Mouse (Mus musculus) kidney, adult 8-10 months (tissue): ENCODE data around the gene Fam19a2.

ENCODE experiments used
- DNase-seq, 2 experiments: peaks; one replicate each; pipeline ENCODE4 v3.0.0; 2022

Gene Fam19a2

DNA sequence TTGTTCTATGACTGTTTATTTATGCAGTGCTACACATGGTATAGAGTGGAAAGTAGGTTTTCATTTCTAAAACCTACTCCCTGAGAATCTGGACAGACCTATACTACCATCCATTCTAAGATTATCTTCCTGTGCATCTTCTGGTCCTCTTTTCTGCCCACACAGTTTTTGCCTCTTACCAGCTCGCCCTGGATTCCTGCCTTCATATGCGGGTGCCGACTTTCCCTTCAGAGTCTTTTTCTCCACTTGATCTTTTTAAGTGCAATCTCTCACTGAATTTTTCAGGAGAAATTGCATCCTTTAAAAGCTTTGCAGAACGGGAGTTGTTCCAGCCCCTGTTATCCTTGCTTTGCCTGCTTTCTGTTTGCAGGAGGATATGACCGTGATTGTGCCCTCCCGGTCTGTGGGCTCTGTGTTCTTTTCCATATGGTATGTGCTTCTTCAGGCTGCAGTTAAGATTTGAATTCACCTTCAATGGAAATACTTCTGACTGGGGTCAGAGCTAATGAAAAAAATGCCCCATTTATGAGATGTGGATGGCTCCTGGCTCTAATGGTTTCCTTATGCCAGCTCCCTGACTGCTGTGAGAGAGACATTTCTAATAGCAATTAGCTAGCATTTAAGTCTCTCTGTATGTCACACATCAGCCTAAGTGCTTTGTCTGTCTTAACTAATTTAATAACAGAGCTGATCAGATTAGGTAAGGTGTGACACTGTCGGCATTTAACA lies 308.7 kb downstream of the Fam19a2 start:
- no peak for DNase-seq

DNA sequence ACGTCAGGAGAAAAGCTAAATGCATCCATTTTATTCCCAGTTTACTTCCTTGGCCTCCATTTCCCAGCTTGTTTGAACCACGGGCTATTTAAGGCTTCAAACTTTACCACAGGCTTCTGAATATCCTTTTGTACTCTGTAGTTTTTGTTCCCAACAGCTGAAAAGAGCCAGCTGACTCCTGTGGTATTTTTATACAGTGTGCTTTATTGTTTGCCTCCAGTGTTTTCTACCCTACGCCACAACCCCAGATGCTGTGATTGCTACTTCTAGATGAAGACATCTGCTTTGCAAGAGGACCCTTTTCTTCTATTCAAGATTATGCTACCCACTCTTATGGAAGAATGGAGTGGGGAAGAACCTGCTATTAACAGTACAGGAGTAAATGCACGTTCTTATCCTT lies 314.0 kb downstream of the Fam19a2 start:
- DNase-seq, result no peak

DNA sequence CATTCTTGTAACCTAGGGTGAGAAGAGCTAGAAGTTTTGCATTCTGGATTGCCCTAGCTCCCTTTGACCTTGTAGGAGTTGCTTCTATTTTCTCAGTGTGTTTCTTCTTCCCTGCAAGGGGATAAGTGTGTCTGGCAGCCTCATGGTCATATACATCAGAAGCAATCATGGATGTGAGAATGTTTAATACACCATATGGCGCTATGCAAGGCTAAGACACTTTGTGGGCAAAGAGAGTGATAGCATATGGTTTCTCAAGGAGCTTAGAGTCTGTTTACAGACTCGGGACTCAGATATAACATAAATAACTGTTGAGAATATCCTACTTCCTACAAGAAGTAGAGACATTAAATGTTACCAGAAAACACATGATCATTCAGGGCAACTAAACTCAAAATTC lies 315.2 kb downstream of the Fam19a2 start:
- DNase-seq, result no peak

DNA sequence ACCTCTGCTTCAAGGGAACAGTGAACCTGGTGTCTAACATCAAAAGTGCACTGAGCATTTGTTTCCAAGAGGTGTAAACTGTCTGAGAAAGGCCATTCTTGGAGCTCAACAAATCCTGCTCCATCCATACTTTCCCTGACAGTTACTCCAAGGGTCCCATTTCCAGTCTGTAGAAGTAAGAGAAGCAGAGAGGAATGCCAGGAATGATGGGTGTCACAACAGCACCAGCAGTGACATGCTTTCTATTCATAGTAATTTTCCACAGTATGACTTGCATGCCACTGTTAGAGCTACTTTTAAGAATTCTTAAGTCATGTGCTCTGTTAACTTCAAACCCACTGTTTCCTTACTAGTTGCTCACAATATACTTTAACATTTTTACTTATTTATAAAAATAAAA lies 331.2 kb downstream of the Fam19a2 start:
- no peak for DNase-seq

DNA sequence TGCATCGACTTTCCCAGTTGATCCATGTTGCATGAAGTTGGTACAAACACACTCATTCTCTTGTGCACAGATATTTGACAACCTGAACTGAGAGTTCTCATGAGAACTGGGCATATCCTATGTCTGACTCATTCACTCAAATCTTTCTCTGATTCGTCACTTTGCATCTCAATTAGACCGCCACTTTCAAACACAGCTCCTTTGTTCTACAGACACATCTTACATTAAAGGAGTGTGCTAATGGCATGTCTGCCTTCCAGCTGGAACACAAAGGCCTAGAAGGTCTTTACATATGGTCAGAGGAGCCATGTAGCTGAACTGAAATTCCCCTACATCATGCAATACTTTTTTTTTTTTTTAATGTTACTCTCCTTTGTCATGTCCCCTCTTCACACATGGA lies 333.3 kb downstream of the Fam19a2 start:
- no peak for DNase-seq

DNA sequence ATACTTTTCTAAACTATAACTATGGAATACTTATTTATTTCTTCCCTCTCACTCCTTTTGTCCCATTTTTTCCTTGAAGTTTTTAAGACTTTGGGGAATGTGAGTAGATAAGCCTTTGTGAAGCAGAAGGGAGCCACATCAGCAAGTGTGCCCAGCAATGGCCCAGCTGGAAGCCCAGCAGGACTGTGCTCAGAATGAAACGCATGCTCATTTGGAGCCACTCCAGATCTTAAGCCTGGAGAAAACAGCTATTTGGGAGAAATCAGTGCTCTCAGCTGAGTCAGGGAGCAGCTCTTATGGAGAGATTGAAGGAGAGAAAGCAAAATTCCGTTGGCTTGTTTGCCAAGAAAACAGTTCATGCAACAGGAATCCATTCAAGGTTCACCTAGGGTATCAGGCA lies 341.9 kb downstream of the Fam19a2 start:
- DNase-seq, result no peak

DNA sequence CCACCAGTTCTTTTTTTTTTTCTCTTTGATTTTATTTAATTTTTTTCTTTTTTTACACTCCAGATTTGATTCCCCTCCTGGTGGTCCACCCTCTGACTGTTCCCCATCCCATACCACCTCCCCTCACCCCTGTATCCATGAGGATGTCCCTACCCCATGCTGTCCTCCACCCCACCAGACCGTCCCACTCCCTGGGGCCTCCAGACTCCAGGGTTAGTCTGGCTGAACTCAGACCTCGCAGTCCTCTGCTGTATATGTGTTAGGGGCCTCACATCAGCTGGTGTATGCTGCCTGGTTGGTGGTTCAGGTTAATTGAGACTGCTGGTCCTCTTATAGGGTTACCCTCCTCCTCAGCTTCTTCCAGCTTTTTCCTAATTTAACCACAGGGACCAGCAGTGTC lies 362.9 kb downstream of the Fam19a2 start:
- no peak for DNase-seq

DNA sequence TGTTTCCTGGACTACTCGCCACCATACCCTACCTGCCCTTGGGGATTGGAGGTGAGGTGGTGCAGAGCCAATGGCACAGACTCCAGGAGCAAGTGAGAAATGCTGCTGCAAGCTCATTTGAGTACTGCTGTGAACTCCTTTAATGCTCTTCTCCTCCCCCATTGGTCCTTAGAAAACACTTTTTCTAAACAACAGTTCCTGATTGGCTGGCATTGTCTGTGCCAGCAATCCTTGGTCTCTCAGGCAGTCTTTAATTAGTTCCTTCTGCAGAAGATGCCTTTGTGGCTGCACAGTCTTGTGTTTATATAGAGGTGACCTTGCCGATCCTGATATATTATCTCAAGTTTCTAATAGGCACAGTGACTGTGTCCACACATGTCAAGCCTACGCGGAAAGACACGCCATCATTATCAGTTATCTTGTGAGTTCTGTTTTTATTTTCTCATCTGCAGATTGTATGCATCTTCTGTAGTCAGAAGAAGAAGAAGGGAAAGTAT lies 365.5 kb downstream of the Fam19a2 start:
- DNase-seq, result no peak

DNA sequence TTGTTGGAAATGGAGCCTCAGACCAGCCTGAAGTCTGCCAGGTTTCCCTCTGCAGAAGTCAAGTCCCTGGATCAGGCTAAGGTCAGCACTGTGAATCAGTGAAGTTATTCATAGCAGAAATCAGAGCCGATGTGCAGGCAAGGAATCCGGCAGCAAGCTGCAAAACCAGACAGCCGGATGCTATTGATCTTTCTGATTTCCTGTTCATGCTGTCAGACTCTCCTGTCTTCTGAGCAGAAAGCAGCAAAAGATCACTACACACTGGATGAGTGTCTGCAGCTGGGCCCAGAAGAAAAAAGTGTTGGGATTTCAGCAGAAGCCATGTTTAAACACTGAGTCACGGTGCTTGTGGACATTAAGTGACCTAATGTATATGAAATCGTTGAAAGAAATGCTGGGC lies 368.2 kb downstream of the Fam19a2 start:
- DNase-seq, result no peak

DNA sequence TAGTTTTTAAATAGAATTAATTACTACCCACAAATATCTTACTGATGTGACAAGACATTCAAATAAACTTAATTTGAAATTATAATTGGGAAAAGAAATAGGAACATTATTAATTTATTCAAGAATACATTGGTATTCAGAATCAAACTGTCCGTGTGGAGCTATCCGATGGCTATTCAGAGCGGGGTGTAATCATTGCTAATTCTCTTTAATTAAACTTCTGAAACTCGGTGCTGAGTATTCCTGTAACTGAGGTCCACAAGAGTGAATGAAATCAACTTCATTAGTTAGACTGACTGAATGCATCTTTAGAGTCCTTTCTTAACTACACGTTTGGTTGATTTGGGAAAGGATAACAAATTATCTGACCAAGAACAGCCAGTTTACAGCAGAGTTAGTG lies 372.9 kb downstream of the Fam19a2 start:
- DNase-seq, result no peak

DNA sequence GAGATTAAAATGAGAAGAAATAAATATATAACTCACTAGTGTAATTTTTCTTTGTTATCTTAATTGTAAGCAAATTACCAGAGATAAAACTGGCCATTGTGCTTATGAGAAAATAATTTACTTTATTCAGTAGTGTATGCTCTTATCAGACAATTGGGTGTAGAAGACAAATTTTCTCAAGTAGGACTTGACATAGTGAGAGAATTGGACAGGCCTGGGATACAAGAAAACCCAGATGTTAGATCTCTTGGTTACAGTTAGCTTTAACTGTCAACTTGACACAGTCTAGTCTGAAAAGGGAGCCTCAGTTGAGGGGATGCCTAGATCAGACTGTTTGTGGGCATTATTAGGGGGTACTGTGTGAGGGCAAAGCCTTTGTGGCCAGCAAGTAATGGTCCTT lies 373.7 kb downstream of the Fam19a2 start:
- no peak for DNase-seq

DNA sequence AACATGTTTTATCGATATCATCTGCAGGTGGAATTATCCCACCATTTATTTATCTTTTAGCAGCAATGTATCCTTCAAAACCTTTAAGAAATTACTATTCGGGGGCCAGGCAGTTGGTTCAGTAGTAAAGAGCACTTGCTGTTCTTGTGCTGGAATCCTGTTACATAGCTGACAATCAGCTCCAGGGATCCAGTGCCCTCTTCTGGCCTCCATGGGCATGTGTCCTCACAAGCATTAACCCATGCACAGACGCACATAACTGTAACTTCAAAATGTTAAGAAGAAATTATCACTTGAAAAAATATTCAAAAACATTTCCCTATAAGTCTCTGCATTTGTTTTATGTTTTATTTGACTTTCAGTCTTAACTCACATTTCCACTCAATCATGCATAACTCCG lies 381.8 kb downstream of the Fam19a2 start:
- DNase-seq, result no peak

DNA sequence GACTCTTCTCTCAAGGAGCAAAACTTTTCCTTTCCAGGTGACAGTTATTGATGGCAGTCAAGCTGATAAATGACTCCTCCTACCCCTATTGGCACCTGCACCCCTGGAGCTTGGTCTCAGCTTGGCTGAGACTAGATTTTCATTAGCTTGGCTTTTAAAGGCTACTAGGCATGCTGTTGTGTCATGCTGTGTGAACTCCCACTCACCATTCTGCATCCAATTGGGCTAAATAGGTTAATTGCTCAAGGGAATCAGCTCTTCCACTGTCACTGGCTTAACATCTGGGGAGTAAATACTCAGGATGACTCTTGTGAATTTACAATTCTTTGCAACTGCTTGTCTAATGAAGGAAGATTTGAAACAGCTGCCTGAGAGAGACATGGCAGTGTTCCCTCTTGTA lies 407.4 kb downstream of the Fam19a2 start:
- no peak for DNase-seq

DNA sequence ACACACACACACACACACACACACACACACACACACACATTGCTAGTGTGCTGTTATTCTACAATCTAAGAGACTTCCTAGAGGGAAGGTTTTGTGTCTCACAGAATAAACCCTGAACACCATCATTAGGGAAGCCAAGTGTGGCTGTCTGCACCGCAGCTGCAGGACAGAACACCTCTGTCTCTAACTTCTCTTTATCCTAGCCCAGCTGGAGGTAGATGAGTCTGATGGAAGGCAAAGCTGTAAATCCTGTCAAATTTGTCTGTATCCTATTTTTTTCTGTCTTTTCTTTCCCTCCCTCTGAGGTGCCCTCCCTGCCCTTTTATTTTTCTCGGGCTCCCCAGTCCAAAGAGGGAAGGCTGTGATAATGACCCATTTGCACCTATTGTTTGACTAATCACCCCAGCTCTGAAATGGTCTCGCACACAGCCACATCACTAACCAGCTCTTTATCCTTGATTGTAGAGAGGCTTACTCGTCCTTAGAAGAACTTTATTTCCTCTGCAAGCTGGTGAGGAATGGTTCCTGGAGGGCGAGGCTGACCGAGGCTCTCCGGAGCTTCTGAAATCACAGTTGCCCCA lies 414.6 kb downstream of the Fam19a2 start:
- no peak for DNase-seq

DNA sequence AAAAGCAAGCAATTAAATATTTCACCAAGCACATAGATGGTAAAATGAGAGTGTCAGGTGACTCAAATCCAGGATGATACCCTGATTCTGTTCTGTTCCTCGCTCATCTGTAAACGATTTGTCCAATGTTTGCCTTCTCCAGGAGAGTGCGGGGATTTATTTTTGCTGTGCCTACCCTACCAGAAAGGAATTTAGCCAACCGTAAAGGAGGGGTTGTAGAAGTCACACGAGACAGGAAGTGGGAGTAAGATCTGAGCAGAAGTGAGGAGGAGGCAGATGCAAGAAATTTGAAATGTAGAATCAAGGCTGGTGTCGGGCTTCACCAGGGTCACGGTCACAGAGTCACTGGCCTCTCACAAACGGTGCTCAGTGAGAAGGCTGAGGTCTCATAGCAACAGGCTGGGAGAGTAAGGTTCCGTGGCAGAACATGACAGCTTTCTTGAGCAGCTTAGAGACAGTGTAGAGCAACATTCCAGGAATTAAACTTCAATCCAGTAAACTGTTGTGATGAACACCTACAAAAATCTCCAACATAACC lies 419.0 kb downstream of the Fam19a2 start:
- DNase-seq, result no peak

DNA sequence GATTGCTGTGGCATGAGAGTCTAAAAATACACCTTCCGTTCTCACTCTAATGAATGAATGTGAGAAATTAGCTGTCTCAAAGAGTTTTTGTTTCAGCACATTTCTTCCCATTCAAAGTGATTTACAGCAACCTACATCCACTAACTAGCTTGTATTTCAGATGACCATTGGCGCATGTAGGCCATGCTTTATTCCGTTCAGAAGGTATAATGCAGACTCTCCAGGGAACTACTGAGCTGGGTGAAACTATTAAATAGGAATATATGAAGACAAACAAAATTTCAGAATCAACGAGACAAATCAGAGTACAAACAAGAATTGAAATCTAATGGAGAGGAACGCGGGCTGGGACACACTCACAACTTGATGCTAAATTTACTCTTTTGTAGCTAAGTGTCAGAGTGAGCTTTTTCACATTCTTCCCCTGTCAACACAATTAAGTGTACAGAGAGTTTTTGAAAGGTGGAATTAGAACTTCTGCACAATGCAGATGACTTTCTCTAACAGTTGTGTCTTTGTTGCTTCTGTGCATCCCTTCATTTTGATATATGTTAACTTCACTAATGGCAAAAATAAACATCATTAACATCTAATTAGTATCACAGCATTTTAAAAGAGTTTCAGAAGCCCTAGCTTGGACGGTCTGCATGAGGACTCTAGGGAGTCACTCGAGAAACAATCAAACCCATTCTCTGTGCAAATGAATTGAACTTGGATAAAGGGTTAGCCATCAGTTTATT lies 428.6 kb downstream of the Fam19a2 start:
- DNase-seq, result no peak

DNA sequence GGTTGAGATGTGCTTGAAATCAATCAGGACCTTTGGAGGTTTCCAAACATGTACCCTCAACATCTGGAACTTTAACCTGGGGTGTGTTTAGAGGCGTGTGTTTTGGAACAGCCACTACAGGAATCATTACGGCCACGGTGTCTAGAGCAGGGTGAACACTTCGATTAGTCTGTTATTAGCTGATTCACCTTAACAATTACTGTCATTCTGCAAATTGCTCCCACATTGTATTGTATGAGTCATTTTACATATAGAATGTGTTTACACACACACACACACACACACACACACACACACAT lies 429.1 kb downstream of the Fam19a2 start:
- no peak for DNase-seq

DNA sequence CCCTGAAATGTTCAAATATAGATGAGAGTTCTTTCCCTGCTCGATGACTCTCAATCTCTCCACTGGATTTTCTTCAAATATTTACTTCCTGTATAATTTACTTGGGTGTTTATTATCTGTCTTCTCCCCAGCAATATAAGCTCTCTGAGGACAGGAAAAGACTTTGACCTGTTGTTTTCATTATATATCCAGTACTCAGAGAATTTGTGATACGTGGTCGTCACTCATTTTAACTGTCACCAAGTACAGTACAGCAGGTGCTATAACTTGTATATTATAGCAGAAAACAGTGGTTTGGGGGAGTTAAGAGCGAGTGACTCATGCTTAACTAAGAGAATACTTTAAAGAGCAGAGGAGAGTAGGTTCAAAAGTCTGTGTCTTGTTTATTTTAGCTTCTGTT lies 438.8 kb downstream of the Fam19a2 start:
- no peak for DNase-seq

DNA sequence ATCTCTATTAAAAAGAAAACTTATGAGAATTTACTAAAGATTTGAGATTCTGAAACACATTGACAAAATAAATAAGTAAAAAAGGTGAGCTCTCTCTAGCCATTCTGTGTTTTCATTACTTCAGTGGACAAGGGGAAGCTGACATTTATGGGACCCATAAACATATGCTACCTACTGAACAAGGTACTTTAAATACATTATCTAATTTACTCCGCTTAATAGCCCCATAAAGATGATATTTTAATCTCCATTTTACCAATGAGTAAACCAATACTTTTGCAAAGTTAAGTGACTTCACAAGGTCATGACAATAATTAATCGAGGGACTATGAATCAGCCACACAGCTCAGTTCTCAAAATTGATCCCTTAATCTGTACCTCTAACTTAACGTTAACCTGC lies 443.2 kb downstream of the Fam19a2 start:
- no peak for DNase-seq

DNA sequence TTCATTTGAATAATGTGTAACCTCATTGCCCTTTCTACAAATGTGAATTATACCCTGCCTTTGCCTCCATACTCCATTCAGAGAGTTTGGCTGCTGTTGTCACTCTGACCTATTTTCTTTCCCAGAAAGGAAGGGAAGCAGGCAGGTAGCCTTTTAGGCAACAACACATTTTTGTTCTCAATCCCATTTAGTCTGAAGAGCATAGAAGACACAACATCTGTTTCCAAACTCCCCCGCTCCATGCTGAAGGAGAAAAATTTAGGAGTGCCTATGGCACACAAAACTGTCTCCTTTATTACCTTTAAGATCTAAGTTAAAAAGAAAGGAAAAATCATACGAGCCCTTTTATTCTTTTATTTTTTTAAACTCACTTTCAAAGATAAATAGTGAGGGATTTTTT lies 446.9 kb downstream of the Fam19a2 start:
- no peak for DNase-seq

DNA sequence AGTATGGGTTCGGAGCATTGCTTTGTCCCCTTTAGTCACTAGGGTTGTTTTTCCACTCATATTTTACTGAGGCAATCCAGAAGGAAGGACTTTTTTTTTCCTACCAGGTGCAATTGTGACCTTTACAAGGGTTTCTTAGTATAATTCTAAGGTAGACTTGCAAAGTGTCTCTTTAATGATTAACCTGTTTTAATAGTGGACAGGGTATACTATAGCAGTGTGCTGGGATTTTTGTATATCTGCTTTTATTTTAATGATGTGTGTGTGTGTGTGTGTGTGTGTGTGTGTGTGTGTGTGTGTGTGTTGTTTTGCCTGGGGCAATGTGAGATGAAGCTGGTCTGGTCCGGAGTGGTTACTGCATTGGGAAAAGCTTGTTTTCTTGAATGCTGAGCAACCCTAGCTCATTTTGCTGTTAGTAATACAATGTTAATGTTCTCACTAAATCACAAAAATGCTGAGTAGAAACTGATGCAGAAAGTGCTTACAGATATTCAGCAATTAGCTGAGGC lies 458.2 kb downstream of the Fam19a2 start:
- DNase-seq, result peak; percentile 24 to 39

DNA sequence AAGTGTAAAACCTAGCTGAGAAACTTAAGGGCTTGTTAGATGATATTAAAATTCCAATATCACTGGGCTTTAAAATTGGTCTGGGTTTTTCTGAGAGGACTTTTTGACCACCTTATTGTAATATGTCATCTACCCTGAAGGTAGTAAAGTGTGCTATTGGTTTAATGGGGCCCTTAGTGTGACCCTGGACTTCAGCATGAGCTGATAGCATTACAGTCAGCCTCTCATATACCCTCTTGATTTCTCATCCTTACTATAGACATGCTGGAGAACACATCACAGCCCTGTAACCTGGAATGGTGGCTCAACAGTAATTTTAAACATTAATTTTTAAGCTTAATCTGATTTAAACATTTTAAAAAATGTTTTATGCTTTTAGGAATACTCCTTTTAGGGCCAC lies 459.8 kb downstream of the Fam19a2 start:
- no peak for DNase-seq

DNA sequence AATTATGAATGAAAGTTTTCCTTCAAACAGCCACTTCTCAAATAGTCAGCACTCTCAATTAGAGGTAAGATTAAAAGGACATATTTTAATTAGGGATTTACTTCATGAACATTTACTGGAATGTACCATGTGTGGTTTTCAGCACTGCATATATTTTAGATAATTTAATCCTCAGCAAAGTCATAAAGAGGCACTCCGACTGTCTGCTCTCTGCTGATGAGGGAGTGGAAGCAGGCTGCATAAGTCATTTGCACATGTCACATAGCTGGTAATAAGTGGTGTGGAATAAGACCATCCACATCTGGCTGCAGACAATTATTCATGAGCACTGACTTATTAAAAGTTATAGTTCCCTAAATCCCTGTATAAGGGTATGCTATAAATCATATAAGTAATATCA lies 484.5 kb downstream of the Fam19a2 start:
- DNase-seq, result no peak

DNA sequence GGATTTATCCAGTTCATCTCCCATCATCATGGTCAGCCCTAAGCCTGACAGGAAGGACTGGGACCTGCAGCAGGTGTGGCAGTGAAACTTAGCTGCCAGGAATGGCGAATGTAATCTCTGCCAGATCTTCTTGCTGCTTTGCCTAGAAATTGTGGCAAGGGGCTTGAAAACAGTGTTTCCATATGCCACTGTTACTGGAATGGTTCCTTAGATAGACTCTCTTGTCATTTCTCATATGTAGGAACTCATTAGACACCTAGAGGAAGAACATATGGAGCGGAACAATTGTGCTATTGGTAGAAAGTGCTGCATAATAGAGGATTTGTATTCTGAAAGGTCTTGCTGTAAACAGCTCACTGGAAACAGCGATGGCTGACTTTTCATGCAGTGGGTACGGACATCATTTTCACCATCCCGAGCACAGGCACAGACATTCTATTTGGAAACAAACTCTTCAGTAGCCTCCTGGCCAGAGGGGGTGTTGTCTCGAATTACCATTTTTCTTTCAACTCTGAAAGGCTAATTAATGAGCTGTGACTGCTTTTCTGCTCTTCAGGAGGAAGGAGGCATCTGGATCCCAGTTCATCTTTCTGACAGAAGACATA lies 488.0 kb downstream of the Fam19a2 start:
- DNase-seq, result no peak
